Mouse (Mus musculus): ENCODE measurements around the gene Cltc. TPM values are rescaled to one million over a fixed set of nuclear protein-coding genes. Genes with fewer than 3 reads are reported as not detected.
"Not testable (repeated sequence)": the region's sequence is repeated elsewhere in the genome, so short reads cannot be mapped to it uniquely, and the experiment has no call there.

Cltc gene
- 302 and 383 TPM in 2 replicates for total RNA-seq (2014; rRNA removed)
- 82.7 and 122 TPM in 2 replicates for polyA plus RNA-seq (2015; fragmentation: Nextera tagmentation; extraction: Ambion mirVana)

DNA sequence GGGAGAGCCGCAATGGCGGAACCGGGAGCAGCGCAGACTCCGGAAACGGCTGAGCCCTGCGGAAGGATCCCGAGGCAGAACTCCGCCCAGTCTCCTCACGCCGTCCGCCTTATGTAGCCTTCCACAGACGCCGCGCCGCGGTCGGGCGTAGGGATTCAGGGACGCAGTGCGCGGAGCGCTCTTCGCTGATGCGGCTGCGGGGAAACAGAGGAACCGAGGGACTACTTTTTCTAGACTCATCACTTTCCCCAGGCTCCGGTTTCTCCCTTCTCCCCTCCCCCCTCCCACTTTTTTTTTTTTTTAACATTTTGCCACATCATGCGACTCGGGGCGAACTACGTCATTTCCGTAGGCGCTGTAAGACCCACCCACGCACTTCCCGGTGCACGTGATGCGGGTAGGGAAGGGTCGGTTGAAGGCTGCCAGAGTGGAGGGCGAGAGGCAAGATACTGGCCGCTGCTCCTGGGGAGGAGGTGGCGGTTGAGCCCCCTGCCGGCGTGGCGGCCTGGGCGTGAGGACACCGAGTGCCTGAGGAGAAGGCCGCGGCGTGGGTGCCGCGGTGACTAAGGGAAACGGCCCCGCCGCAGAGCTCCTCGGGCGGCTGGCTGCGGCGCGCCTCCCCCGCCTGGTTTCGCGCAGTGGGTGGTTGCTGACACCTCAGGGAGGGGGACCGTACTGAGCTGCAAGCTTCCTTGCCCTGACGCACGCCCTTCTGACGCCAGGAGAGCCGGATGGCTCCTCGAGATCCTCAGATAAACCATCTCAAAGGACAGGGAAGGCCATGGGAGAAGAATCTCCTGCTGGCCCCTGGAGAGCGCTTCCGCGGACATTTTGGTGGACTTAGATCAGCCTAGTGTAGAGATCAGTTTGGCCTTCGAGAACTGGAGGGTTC, at the start of gene Cltc:
Cltc (minus strand) TSS at position 86 of the 892 bp plus-strand sequence.
- DNase-seq (peak; percentile 99), ATAC-seq (peak; percentile 96)
- peak; percentile 67 for TF ChIP-seq CTCF (IDR thresholded peaks at IDR 0.05; ENCODE audit: low read depth)
- H3K4me3 ChIP-seq (ENCODE audit: low read depth, low read length), result peak within 1 kb of the TSS; percentile 100
- H3K4me2 ChIP-seq (ENCODE audit: low read depth), result peak within 1 kb of the TSS; percentile 89
- under 1% methylated on average over 73 of the region's 73 CpGs for WGBS
- peak within 1 kb of the TSS; percentile 96 for H3K9ac ChIP-seq
- H3K27me3 ChIP-seq (ENCODE audit: insufficient read depth, low read length), result no peaks in the 10 kb centered on the region
- no peaks in the 10 kb centered on the region for H3K9me3 ChIP-seq (ENCODE audit: low read length)
- H3K36me3 ChIP-seq (ENCODE audit: insufficient read depth), result no peaks in the 10 kb centered on the region
- H3K4me1 ChIP-seq (ENCODE audit: insufficient read depth), result peaks cover 4% of the 10 kb centered on the region; the same call in 1 of the 2 replicates
- H3K27ac ChIP-seq (ENCODE audit: low read depth, low read length), result peak within 1 kb of the TSS; percentile 97

- Histone ChIP-seq H3K36me3 (ENCODE audit: insufficient read depth) (peaks cover 14% of the 10 kb centered on the region), H3K27ac (ENCODE audit: low read depth, low read length) (peak overlapping the region; percentile 80), H3K9ac (peak overlapping the region; percentile 62), H3K9me3 (ENCODE audit: low read length) (no peaks in the 10 kb centered on the region), H3K4me1 (ENCODE audit: insufficient read depth) (0 out of 2 replicates have a peak, but pooled peaks cover 4% of the 10 kb centered on the region), H3K27me3 (ENCODE audit: insufficient read depth, low read length) (no peaks in the 10 kb centered on the region), H3K4me2 (ENCODE audit: low read depth) (peak overlapping the region; percentile 63), H3K4me3 (ENCODE audit: low read depth, low read length) (peak overlapping the region; percentile 100)
- ATAC-seq (peak; percentile 95), DNase-seq (peak; percentile 80)
- 2% methylated on average over 25 of the region's 25 CpGs for WGBS
- no peak for TF ChIP-seq CTCF (IDR thresholded peaks at IDR 0.05; ENCODE audit: low read depth)
Measured at GRCm38 (mm10) chr11:86807001-86807477, 49.7 kb upstream of the Cltc start.

DNA sequence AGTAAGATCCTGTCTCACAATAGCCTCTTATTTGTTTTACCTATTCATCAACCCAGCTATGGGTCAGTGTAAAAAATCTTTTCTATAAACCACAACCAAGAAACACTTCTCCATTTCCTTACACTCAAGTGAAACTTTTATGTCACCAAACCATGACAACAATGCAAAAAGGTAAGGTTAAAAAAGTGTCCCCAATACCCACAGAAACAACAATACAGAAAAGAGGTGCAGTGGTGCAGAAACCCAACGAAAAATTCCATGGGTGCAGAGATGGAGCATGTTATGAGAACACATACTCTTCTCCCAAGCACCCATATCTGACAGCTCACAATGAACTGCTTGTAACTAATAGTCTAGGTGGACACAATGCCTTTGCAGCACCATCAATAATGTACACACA, 36.8 kb upstream of the Cltc start:
- Histone ChIP-seq H3K9me3 (ENCODE audit: low read length) (no peaks in the 10 kb centered on the region), H3K9ac (no peak overlapping the region), H3K4me2 (ENCODE audit: low read depth) (no peak overlapping the region), H3K27me3 (ENCODE audit: insufficient read depth, low read length) (no peaks in the 10 kb centered on the region), H3K4me1 (ENCODE audit: insufficient read depth) (no peaks in the 10 kb centered on the region), H3K36me3 (ENCODE audit: insufficient read depth) (peaks cover 38% of the 10 kb centered on the region), H3K4me3 (ENCODE audit: low read depth, low read length) (no peak overlapping the region), H3K27ac (ENCODE audit: low read depth, low read length) (no peak overlapping the region)
- WGBS, result 80% methylated on average over 1 of the region's 1 CpGs
- DNase-seq, result no peak
- no peak for ATAC-seq
- no peak for TF ChIP-seq CTCF (IDR thresholded peaks at IDR 0.05; ENCODE audit: low read depth)

DNA sequence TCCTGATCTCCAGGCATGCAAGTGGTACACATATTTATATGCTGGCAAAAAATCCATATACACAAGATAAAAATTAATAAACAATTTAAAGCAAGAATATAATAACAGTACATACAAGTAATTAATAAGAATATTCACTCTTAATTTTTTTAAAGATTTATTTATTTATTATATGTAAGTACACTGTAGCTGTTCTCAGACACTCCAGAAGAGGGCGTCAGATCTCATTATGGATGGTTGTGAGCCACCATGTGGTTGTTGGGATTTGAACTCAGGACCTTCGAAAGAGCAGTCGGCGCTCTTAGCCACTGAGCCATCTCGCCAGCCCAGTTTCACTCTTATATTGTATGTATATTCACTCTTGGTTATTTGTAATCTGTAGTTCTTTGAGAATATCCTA, 30.1 kb upstream of the Cltc start:
- not testable (repeated sequence) for H3K4me2 ChIP-seq (ENCODE audit: low read depth); ATAC-seq; H3K4me1 ChIP-seq (ENCODE audit: insufficient read depth); H3K27ac ChIP-seq (ENCODE audit: low read depth, low read length); H3K27me3 ChIP-seq (ENCODE audit: insufficient read depth, low read length); H3K9me3 ChIP-seq (ENCODE audit: low read length); H3K4me3 ChIP-seq (ENCODE audit: low read depth, low read length); H3K9ac ChIP-seq; DNase-seq
- 99% methylated on average over 5 of the region's 5 CpGs for WGBS
- H3K36me3 ChIP-seq (ENCODE audit: insufficient read depth), result peaks cover 52% of the 10 kb centered on the region

GRCm38 (mm10) chr11:86785767-86786166, 28.4 kb upstream of the Cltc start:
- no peak for TF ChIP-seq CTCF (IDR thresholded peaks at IDR 0.05; ENCODE audit: low read depth)
- WGBS, result 95% methylated on average over 2 of the region's 2 CpGs
- Histone ChIP-seq H3K9me3 (ENCODE audit: low read length) (no peaks in the 10 kb centered on the region), H3K36me3 (ENCODE audit: insufficient read depth) (peaks cover 49% of the 10 kb centered on the region), H3K4me3 (ENCODE audit: low read depth, low read length) (no peak overlapping the region), H3K4me2 (ENCODE audit: low read depth) (no peak overlapping the region), H3K27me3 (ENCODE audit: insufficient read depth, low read length) (no peaks in the 10 kb centered on the region), H3K27ac (ENCODE audit: low read depth, low read length) (no peak overlapping the region), H3K4me1 (ENCODE audit: insufficient read depth) (no peaks in the 10 kb centered on the region), H3K9ac (no peak overlapping the region)
- no peak for ATAC-seq
- DNase-seq, result no peak

GRCm38 (mm10) chr11:86769884-86770283, 12.5 kb upstream of the Cltc start:
- H3K27ac ChIP-seq (ENCODE audit: low read depth, low read length), result no peak overlapping the region
- H3K4me3 ChIP-seq (ENCODE audit: low read depth, low read length), result no peak overlapping the region
- no peaks in the 10 kb centered on the region for H3K9me3 ChIP-seq (ENCODE audit: low read length)
- H3K4me1 ChIP-seq (ENCODE audit: insufficient read depth), result no peaks in the 10 kb centered on the region
- no peak overlapping the region for H3K9ac ChIP-seq
- no peak overlapping the region for H3K4me2 ChIP-seq (ENCODE audit: low read depth)
- DNase-seq (no peak), ATAC-seq (no peak)
- H3K36me3 ChIP-seq (ENCODE audit: insufficient read depth), result peaks cover 40% of the 10 kb centered on the region
- 89% methylated on average over 4 of the region's 4 CpGs for WGBS
- TF ChIP-seq CTCF (IDR thresholded peaks at IDR 0.05; ENCODE audit: low read depth), result no peak
- H3K27me3 ChIP-seq (ENCODE audit: insufficient read depth, low read length), result no peaks in the 10 kb centered on the region

- H3K4me1 ChIP-seq (ENCODE audit: insufficient read depth), result no peaks in the 10 kb centered on the region
- ATAC-seq (no peak), DNase-seq (no peak)
- no peak overlapping the region for H3K4me3 ChIP-seq (ENCODE audit: low read depth, low read length)
- no peak overlapping the region for H3K4me2 ChIP-seq (ENCODE audit: low read depth)
- WGBS, result 87% methylated on average over 2 of the region's 2 CpGs
- H3K27ac ChIP-seq (ENCODE audit: low read depth, low read length), result no peak overlapping the region
- H3K36me3 ChIP-seq (ENCODE audit: insufficient read depth), result peaks cover 3% of the 10 kb centered on the region; the same call in 1 of the 2 replicates
- no peak overlapping the region for H3K9ac ChIP-seq
- no peaks in the 10 kb centered on the region for H3K9me3 ChIP-seq (ENCODE audit: low read length)
- no peaks in the 10 kb centered on the region for H3K27me3 ChIP-seq (ENCODE audit: insufficient read depth, low read length)
- TF ChIP-seq CTCF (IDR thresholded peaks at IDR 0.05; ENCODE audit: low read depth), result no peak
Measured at GRCm38 (mm10) chr11:86764501-86764900, 7.1 kb upstream of the Cltc start.

DNA sequence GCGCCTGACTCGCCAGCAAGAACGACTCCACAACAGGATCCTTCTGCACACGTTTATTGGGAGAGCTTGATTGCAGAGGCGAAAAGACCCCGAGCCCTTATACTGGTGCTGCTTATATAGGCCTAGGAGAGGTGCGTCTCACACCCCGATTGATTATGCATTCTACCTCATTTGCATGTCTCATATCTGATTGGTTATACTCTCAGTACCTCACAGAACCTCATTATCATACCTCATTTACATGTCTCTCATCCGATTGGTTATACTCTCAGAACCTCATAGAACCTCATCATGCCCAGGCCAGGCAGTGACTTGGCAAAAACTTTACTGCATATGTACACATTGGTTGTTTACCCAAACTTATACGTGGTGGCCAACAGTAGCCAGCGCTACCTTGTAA, 5.8 kb upstream of the Cltc start:
- H3K27ac ChIP-seq (ENCODE audit: low read depth, low read length); DNase-seq; H3K9me3 ChIP-seq (ENCODE audit: low read length); H3K9ac ChIP-seq; H3K4me3 ChIP-seq (ENCODE audit: low read depth, low read length); H3K4me2 ChIP-seq (ENCODE audit: low read depth); H3K36me3 ChIP-seq (ENCODE audit: insufficient read depth); H3K27me3 ChIP-seq (ENCODE audit: insufficient read depth, low read length); H3K4me1 ChIP-seq (ENCODE audit: insufficient read depth); ATAC-seq: not testable (repeated sequence)
- WGBS, result 92% methylated on average over 11 of the region's 11 CpGs

Measured in forebrain, postnatal 0 days (tissue).